Mouse (Mus musculus) neutrophil, adult 59 days (primary cell): ENCODE measurements around the gene Haus6. TPM values are rescaled to one million over a fixed set of nuclear protein-coding genes. Genes with fewer than 3 reads are reported as not detected.

Experiments
- total RNA-seq, 2 experiments: library from RNA; stranded (reverse); gene quantifications; 1 replicate in 1 of 2; 2 replicates in 1 of 2; pipeline ENCODE4 v1.2.4; 2023

Gene Haus6
- 10 to 100 TPM; 10.8 to 15.3 TPM for total RNA-seq

GRCm38 (mm10) chr4:86611524-86612288, at the start of gene Haus6:
Gene Haus6, minus strand, starts transcription at chr4:86612055.

GRCm38 (mm10) chr4:86575283-86575983, 36.4 kb downstream of the Haus6 start, which contains the start of gene Rraga:
Gene Rraga, plus strand, starts transcription at chr4:86575668.

GRCm38 (mm10) chr4:86558228-86558627, 53.6 kb downstream of the Haus6 start, which contains the start of gene Saxo1:
Gene Saxo1, minus strand, starts transcription at chr4:86558328.

Other genes starting within 250 kb of the Haus6 start
- not detected for gene Saxo1, start 53.7 kb downstream of the Haus6 start, total RNA-seq
- gene Rraga, start 36.4 kb downstream of the Haus6 start, total RNA-seq = 10 to 100 TPM; 43.7 to 47.0 TPM
- gene Plin2, start 58.0 kb upstream of the Haus6 start, total RNA-seq = 100 to 1,000 TPM; 163 to 173 TPM
- 10 to 100 TPM; 14.9 to 17.7 TPM for gene Dennd4c, start 136.5 kb upstream of the Haus6 start, total RNA-seq
- 100 to 1,000 TPM; 613 to 628 TPM for gene Rps6, start 245.4 kb upstream of the Haus6 start, total RNA-seq